Mouse (Mus musculus) brain, adult 2 months (tissue): ENCODE data around the gene Rad17.

Experiments used
- DNase-seq: peaks from one replicate; pipeline ENCODE4 v3.0.0; 2011; ENCODE audit warnings: low read depth, low spot score

Gene Rad17

GRCm38 (mm10) chr13:100616181-100617087 lies 34.4 kb downstream of the Rad17 start, which contains the start of gene Marveld2:
Marveld2 (minus strand) TSS chr13:100616971.
- DNase-seq = peak; percentile 81

GRCm38 (mm10) chr13:100612903-100613302 lies 37.9 kb downstream of the Rad17 start:
- no peak for DNase-seq

- peak; percentile 81 for DNase-seq
Measured at GRCm38 (mm10) chr13:100612251-100612650, 38.6 kb downstream of the Rad17 start.

GRCm38 (mm10) chr13:100611266-100611665 lies 39.6 kb downstream of the Rad17 start:
- DNase-seq = no peak

GRCm38 (mm10) chr13:100607756-100608155 lies 43.1 kb downstream of the Rad17 start:
- DNase-seq = no peak

GRCm38 (mm10) chr13:100605845-100606244 lies 45.0 kb downstream of the Rad17 start:
- DNase-seq = no peak

GRCm38 (mm10) chr13:100603738-100604095 lies 47.1 kb downstream of the Rad17 start:
- no peak for DNase-seq

- DNase-seq = no peak
Measured at GRCm38 (mm10) chr13:100603031-100603737, 47.7 kb downstream of the Rad17 start.

GRCm38 (mm10) chr13:100602239-100602902 lies 48.5 kb downstream of the Rad17 start:
- no peak for DNase-seq

GRCm38 (mm10) chr13:100601034-100601433 lies 49.8 kb downstream of the Rad17 start:
- no peak for DNase-seq

GRCm38 (mm10) chr13:100600317-100600716 lies 50.5 kb downstream of the Rad17 start:
- DNase-seq = no peak

GRCm38 (mm10) chr13:100597284-100597683 lies 53.6 kb downstream of the Rad17 start:
- DNase-seq = no peak

- DNase-seq = no peak
Measured at GRCm38 (mm10) chr13:100595552-100595885, 55.3 kb downstream of the Rad17 start.

GRCm38 (mm10) chr13:100594838-100595551 lies 55.9 kb downstream of the Rad17 start:
- no peak for DNase-seq

GRCm38 (mm10) chr13:100594041-100594792 lies 56.6 kb downstream of the Rad17 start:
- DNase-seq = peak; percentile 70

GRCm38 (mm10) chr13:100588646-100589045 lies 62.2 kb downstream of the Rad17 start:
- DNase-seq = no peak

GRCm38 (mm10) chr13:100582144-100582543 lies 68.7 kb downstream of the Rad17 start:
- DNase-seq = no peak

GRCm38 (mm10) chr13:100581701-100582100 lies 69.2 kb downstream of the Rad17 start:
- peak; percentile 32 for DNase-seq

- DNase-seq = no peak
Measured at GRCm38 (mm10) chr13:100579951-100580350, 70.9 kb downstream of the Rad17 start.

- DNase-seq = no peak
Measured at GRCm38 (mm10) chr13:100579220-100579619, 71.6 kb downstream of the Rad17 start.

- DNase-seq = no peak
Measured at GRCm38 (mm10) chr13:100575950-100576349, 74.9 kb downstream of the Rad17 start.
